Mouse (Mus musculus) liver, adult 2 months (tissue): ENCODE results near the gene Snx25.

Experiments
- CTCF ChIP-seq: fragments of 200-500 bp; IDR thresholded peaks from 2 replicates; pipeline ENCODE4 v1.5.1; 2011; ENCODE audit warnings: low read depth, low read length, control low read depth
- POLR2A ChIP-seq: fragments of 200-500 bp; IDR thresholded peaks from 2 replicates; pipeline ENCODE4 v1.6.1; 2011; ENCODE audit warnings: low read length, control low read depth; ENCODE audit not compliant: insufficient read depth; ENCODE audit errors: extremely low read depth

- no peak for TF ChIP-seq POLR2A
- no peak for TF ChIP-seq CTCF
Observed at GRCm38 (mm10) chr8:46142498-46143081, 9.4 kb downstream of the Snx25 start.
